Mouse (Mus musculus) cortical plate, adult 2 months (tissue): ENCODE measurements at regions not wholly inside any gene's neighbourhood (a gene's known extent, or its start where the extent isn't known, plus 50 kb on each side); places are given as distances from the start of the nearest gene placed in this dataset.

Source experiments
- CTCF ChIP-seq: fragments of 200-500 bp; IDR thresholded peaks from 2 replicates; pipeline ENCODE4 v1.5.1; 2011; ENCODE audit warnings: mild to moderate bottlenecking, control low read depth, low read length; ENCODE audit not compliant: insufficient read depth; ENCODE audit errors: extremely low read depth
- POLR2A ChIP-seq: fragments of 200-500 bp; IDR thresholded peaks from 2 replicates; pipeline ENCODE4 v1.6.1; 2011; ENCODE audit warnings: mild to moderate bottlenecking, low read length, control low read depth; ENCODE audit not compliant: insufficient read depth; ENCODE audit errors: extremely low read depth

GRCm38 (mm10) chr1:90533481-90533880 is 69.3 kb upstream of the Cops8 start:
- TF ChIP-seq CTCF (no peak), POLR2A (no peak)
